Comparison of ENCODE assay signal across 17 mouse cellular contexts in genomic region chr16:36813680-36814079, GRCm38 (mm10). TPM values are rescaled to one million over a fixed set of nuclear protein-coding genes. Genes with fewer than 3 reads are reported as not detected.
"Had no signal": no experiment of that assay in that cellular context is flagged by ENCODE, and none has a peak within 500 bp of the region (broad histone marks: within the 10 kb centered on the region; RNA-seq: fewer than 3 reads in every experiment).

No protein-coding gene starts in this region.

- H3K27me3 ChIP-seq: lung, embryonic 15.5 days; midbrain, embryonic 13.5 days; neural tube, embryonic 13.5 days had no signal

- H3K4me3 ChIP-seq: layer of hippocampus, adult 2 months; left cerebral cortex, adult 2 months; lung, embryonic 15.5 days; midbrain, embryonic 13.5 days; myocyte; neural tube, embryonic 13.5 days had no signal

- H3K27ac ChIP-seq: kidney, postnatal 0 days; layer of hippocampus, adult 2 months; left cerebral cortex, adult 2 months; lung, embryonic 15.5 days; midbrain, embryonic 13.5 days; neural tube, embryonic 13.5 days had no signal

- DNase-seq: kidney, adult 2 months; layer of hippocampus, postnatal 36 days; lung, adult 18-20 months; lung, postnatal 10 days; lung, postnatal 36 days; thymus, adult 2 months; thymus, postnatal 14 days; thymus, postnatal 4 days had no signal

- H3K4me2 ChIP-seq: lung, embryonic 15.5 days; midbrain, embryonic 13.5 days; neural tube, embryonic 13.5 days had no signal

- H3K4me1 ChIP-seq: lung, embryonic 15.5 days; midbrain, embryonic 13.5 days; neural tube, embryonic 13.5 days had no signal

- H3K9ac ChIP-seq: lung, embryonic 15.5 days; midbrain, embryonic 13.5 days; neural tube, embryonic 13.5 days had no signal

- H3K36me3 ChIP-seq: lung, embryonic 15.5 days; midbrain, embryonic 13.5 days; neural tube, embryonic 13.5 days had no signal

- H3K9me3 ChIP-seq: lung, embryonic 15.5 days; midbrain, embryonic 13.5 days; neural tube, embryonic 13.5 days had no signal

- ATAC-seq: intestine, postnatal 0 days; midbrain, embryonic 13.5 days; midbrain, embryonic 16.5 days had no signal

RNA-seq across cellular contexts. Expression of gene Slc15a2, which starts 28.9 kb away (rescaled TPM):
- polyA plus RNA-seq: myocyte had no signal
